Mouse (Mus musculus) brain, embryonic 18.5 days (tissue): ENCODE measurements around the gene Git2.

Experiments used
- DNase-seq: peaks from one replicate; pipeline ENCODE4 v3.0.0-alpha.2; 2012; ENCODE audit warnings: low read depth, low spot score

Git2 gene

DNA sequence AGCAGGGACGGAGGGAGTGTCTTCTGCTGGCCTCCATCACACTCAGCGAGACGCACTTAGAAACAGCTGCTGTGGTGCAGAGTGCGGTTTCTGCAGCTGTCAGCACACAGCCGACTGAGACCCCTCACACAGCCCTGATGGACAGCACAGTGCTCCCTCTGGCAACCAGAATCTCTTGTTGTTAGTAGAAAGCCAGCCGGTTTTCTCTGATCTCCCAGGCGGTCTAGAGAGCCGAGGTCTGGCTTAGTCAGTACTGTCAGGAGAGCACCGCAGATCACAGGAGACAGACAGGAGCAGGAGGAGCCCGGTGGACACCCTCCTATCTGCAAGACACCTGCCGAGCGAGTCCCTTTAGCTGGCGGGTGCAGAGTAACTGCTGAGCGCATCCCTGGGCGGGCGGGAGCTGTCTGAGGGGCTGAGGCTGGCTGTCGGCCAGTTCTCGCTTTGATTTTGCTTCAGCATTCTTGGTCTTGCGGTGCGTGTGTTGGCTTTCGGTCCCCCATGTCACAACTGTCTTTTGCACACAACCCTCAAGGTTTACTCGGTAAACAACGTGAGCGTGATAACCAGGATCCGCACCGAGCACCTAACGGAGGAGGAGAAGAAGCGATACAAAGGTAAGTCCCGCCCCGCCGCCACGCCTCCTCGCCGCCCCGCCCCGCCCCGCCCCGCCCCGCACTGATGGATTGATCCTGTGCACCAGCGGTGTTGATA, 21.1 kb upstream of the Git2 start:
- DNase-seq = no peak

GRCm38 (mm10) chr5:114795653-114796052, 20.3 kb upstream of the Git2 start:
- DNase-seq = no peak

DNA sequence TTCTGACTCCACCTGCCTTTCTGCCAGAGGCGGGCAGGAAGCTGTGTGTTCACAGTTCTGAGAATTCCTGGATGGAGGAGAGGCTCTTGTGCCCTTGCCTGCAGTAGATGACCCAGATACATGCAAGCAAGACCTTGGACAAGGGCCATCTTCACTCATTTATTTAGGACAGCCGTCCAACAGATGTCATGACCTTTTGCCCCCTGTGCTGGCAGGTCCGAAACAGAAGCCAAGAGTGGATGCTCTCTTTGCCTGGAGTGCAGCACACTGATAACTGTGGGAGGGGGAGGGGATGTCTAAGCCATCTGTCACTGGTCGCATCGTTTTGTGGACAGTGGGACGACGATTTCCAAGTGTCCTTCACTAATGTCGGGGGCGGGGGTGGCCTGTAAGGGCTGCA, 19.9 kb upstream of the Git2 start:
- DNase-seq = no peak

DNA sequence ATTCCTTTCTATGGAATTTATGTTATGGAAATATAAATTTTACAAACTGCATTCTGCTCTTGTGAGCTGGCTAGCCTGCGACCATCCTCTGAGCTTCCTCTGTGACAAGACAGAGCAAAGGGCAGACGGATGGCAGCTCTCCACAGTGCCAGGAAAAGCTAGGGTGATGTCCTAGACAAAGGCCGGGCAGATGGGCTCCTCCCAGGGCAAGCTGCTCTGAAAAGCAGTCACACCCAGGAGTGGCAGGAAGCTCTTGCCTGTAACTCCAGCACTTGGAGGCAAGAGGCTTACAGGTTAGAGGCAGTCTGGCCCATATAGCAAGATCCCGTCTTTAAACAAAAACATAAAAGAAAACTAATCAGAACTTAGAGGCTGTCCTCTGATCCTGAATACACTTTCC, 19.3 kb upstream of the Git2 start:
- DNase-seq = no peak

DNA sequence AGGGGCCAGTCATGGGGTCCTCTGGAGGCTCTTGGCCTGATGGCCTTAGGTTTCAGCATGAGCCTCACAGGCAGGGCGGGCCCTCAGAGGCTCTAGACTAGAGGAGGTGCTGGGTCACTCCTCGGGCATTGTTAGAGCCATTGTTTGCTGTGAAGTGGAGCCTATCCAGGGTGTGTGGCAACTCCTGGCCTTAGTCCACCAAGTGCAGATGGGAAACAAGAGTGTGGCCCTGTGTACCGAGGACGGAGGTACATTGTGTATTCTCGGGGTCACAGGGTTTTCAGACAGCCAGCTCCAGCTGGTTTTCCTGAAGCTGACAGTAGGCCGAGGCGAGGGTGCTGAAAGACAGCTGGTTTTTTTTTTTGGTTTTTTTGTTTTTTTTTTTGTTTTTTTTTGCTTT, 18.0 kb upstream of the Git2 start:
- DNase-seq = no peak

- DNase-seq = no peak
These were observed 9.9 kb upstream of the Git2 start for GRCm38 (mm10) chr5:114785196-114785595.

DNA sequence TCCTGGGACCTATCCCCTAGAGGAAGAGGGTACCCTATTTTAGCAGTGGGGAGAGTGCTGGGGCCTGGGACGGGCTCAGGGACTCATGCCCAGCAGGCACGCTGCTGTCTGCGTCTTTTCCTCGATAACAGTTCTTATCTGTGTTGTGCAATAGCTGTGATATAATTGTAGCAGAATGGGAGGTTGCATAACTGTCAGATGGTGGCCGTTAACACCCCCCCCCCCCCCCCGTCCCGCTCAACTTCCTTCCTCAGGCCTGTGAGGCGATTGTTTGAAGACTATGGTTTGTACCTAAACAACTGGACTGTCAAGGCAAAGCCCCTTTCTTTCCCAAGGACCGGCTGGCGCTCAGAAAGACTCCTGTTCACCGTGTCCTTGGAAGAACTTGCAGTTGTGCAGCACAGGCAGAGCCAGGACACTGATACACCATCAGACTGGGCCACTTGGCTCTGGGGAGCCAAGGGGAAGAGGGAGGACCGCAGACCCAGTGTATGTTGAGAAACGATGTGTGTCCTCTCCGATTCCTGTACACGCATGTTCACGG, 9.4 kb upstream of the Git2 start:
- DNase-seq = no peak

GRCm38 (mm10) chr5:114783405-114784163, 8.3 kb upstream of the Git2 start:
- no peak for DNase-seq

GRCm38 (mm10) chr5:114782991-114783390, 7.7 kb upstream of the Git2 start:
- no peak for DNase-seq

GRCm38 (mm10) chr5:114780912-114781311, 5.6 kb upstream of the Git2 start:
- no peak for DNase-seq

DNA sequence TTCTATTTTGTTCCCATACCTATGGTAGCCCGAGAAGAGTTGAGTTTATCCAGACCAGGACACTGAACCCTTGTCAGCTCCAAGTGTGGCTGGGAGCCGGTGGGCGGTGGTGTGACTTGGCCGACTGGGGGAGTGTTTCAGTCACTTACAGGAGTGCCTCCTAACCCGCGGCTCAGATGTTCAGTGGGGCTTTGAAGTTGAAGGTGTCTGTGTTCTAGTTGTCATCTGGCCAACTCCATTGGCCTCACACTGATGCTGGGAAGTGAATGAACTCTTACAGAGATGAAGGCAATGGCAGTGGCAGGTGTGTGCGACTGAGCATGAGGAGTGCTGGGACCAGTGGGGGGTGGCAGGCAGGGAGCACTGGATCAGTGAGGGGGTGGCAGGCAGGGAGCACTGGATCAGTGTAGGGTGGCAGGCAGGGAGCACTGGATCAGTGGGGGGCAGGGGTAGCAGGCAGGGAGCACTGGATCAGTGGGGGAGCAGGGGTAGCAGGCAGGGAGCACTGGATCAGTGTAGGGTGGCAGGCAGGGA, 4.7 kb upstream of the Git2 start:
- no peak for DNase-seq

GRCm38 (mm10) chr5:114776174-114776573, 857 bp upstream of the Git2 start:
- DNase-seq = no peak

DNA sequence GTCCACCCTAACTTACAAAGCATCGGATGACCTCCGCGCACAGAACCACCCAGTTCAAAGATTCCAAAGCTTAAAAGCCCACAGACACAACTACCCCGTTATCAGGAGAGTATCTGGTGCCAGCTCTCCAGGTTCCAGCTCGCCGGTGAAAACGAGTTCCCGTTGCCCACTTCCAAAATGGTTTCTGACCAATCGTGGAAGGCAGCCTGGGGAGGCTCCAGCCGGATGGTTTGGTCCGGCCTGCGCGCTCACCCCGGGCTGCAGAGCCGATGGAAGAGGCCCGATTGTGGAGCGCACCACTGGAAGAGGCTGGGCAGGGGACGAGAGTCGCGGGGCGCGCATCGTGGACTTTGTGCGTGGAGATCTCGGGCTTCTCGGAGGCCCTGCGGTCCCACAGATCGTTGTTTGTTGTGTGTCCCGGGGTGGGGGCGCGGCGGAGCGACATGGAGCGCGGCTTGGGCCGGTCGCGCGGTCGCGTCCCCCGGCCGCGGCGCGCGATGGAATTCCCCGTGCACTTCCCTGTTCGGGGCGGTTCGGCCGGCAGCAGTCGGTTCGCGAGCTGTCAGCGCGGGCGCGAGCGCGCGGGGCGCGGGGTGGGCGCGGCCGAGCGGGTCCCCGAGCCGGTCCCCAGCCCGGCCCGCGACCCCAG, 790 bp downstream of the Git2 start, which contains the start of gene Ankrd13a:
Gene Ankrd13a (plus strand): TSS at position 275 of the 649 bp plus-strand sequence.
- peak; percentile 89 for DNase-seq

DNA sequence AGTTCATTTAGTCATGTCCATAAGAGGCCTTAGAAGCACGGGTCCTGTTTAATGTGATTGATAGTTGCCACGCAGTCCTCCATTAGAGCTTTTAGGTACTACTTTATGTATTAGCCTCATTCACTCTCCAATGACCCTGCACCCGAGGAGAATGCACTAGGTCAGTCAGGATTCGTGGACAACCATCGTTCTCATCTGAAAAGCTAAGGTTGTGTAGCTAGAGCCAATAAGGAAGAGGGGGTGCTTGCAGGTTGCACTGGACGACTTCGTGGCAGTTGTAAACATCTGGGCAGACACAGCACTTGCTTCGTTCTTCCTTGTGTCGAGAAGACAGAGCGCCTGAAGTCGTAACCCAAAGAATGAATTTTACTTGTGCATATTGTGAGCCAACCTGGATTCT, 1.5 kb downstream of the Git2 start:
- DNase-seq = no peak

DNA sequence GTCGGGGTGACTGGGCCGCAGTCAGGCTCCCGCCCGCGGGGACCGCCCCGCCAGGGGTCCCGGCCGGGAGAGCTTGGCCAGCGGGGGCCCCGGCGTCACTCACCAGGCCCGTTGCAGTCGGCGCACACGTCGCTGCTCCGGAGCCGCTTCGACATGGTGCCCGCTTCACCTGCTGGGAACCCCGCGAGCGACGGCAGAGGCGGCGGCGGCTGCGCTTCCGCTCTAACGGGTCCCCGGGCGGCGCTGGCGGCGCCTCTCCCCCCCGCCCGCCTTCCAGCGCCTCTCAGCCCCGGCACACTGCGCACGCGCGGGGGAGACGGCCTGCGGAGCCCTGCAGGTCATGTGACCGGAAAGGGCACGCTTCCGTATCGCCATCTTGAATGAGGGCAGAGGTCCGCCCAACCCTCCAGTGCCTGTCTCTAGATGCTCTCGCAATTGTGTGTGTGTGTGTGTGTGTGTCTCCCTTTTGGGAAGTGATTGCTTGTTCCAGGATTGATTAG, 2.1 kb downstream of the Git2 start:
- peak; percentile 94 for DNase-seq

DNA sequence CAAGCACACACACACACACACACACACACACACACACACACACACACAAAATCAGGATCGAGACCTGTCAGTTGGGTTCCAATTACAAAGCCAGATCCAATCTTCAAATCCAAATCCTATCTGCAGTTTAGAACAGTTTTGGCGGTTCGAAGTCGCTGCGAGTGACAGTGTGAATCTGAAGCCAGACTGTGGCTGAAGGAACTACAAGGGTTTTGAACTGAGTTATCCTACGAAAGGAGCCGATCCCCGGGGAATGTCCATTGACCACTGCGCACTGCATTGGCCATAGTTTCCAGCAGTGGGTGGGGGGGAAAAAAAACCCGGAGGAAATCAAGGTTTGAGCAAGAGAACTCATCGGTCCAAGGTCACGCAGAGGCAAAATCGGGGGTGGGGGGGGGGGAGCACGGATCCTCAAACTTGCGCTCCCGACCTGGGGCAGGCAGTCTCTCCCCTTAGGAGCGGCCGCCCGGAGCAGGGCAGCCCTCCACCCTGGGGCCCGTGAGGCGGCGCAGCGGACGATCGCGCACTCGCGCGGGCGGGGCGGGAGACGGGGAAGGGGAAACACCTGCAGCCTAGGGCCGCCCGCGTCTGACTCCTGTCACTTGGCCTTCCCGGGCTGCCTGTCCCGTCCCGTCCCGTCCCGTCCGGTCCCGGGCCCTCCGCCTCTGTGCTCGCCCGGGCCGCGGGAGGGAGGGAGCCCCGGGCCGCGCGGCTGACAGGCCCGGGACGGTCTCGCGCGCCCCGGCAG, 2.7 kb downstream of the Git2 start:
- DNase-seq = no peak

DNA sequence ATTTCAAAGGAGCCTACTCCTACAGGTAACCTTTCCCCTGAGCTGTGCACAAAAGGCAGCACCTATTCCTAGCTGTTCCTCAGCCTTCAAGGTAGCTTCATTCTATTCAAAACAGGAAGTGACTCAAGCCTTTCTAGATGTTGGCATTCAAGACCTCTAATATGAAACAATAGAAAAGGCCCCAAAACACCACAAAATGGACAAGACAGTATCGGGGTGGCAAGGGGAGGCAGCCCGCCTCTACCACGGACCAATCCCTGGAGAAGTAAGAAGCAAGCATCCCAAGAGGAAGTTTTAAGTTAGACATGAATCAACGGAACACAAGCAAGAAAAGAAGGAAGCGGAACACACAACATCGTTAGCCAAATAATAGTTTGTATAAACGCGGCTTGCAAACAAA, 3.5 kb downstream of the Git2 start:
- DNase-seq = no peak

DNA sequence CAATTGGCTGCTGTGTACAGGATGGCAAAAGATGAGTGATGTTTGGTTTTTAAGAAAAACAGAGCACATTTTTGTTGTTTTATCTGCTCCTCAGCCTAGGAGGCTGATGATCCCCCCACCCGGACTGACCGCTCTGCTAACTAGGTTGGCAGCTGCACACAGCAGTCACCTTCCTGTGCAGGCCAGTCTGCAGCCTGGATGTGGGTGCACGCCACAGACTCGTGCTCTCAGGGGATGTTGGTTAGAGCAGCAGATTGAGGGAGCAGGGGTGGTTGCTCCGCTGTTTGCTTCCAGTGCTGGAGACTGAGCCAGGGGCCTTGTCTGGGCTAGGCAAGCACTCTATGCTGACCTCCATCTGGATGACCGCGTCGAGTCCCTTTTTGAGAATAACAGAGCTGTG, 5.5 kb downstream of the Git2 start:
- DNase-seq = no peak

GRCm38 (mm10) chr5:114767185-114767584, 8.1 kb downstream of the Git2 start:
- DNase-seq = no peak

- no peak for DNase-seq
These were observed 8.6 kb downstream of the Git2 start for GRCm38 (mm10) chr5:114766686-114767085.
